Mouse (Mus musculus): ENCODE data around the gene Prkar2b. TPM values are rescaled to one million over a fixed set of nuclear protein-coding genes. Genes with fewer than 3 reads are reported as not detected.

Prkar2b gene
- polyA plus RNA-seq, 1 experiment: 8.9 TPM

DNA sequence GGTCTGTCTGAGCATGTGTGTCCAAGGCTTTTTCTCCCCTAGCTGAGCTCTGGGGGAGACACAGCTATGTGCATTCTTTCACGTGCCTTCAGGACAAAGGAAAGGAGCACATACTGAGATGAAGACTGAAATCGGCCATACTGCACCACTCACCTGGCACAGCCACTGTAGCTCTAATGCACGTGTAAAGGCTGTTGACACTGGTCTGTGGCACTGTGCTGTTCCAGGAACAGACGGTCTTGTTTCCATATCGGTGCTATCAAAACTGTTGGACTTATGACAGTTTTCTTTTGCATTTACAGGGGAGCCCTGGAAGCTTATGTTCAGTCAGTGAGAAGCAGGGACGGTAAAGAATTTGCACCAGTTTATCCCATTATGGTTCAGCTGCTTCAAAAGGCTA lies 135.8 kb downstream of the Prkar2b start:
- Histone ChIP-seq H3K27ac (ENCODE audit: insufficient read depth, low read length) (no peak overlapping the region), H3K36me3 (ENCODE audit: control insufficient read depth, insufficient read depth, low read length, poor library complexity, severe bottlenecking) (peaks cover 17% of the 10 kb centered on the region)

DNA sequence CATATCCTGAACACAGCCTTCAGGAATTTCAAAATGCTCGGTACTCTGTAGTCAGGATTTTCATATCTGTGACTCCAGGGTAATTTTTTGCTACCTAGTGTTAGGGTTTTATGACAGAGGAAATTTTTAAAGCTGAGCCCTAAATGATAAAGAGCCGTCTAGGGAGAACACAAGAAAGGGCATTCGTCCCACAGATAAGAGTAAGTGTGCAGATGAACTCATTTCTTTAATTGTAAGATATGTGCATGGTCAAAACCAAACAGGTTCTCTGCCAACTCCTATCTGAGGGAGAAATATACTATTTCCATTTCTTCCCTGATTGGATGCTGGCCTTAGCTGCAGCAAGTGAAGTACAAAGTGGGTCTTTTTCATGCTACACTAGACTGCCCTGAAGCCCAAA lies 137.0 kb downstream of the Prkar2b start:
- Histone ChIP-seq H3K36me3 (ENCODE audit: control insufficient read depth, insufficient read depth, low read length, poor library complexity, severe bottlenecking) (peaks cover 9% of the 10 kb centered on the region), H3K4me1 (ENCODE audit: control insufficient read depth, insufficient read depth, low read length) (no peaks in the 10 kb centered on the region)

More for the DNA sequence above, 135.8 kb downstream of the Prkar2b start:
- Histone ChIP-seq H3K9ac (ENCODE audit: low read depth, poor library complexity, severe bottlenecking) (no peak overlapping the region), H3K27me3 (ENCODE audit: control insufficient read depth, insufficient read depth, low read length, poor library complexity, severe bottlenecking) (no peaks in the 10 kb centered on the region), H3K4me3 (ENCODE audit: low read depth, low read length) (no peak overlapping the region), H3K4me1 (ENCODE audit: control insufficient read depth, insufficient read depth, low read length) (no peaks in the 10 kb centered on the region), H3K9me3 (replicated peaks; ENCODE audit: control insufficient read depth, insufficient read depth, low read length, poor library complexity, severe bottlenecking) (no peaks in the 10 kb centered on the region)
- TF ChIP-seq CTCF (IDR thresholded peaks at IDR 0.05; ENCODE audit: low read depth, low read length) (no peak), POLR2A (IDR thresholded peaks at IDR 0.05; ENCODE audit: insufficient read depth, low read length) (no peak), EP300 (IDR thresholded peaks at IDR 0.05; ENCODE audit: insufficient read depth, low read depth, low read length) (no peak)

DNA sequence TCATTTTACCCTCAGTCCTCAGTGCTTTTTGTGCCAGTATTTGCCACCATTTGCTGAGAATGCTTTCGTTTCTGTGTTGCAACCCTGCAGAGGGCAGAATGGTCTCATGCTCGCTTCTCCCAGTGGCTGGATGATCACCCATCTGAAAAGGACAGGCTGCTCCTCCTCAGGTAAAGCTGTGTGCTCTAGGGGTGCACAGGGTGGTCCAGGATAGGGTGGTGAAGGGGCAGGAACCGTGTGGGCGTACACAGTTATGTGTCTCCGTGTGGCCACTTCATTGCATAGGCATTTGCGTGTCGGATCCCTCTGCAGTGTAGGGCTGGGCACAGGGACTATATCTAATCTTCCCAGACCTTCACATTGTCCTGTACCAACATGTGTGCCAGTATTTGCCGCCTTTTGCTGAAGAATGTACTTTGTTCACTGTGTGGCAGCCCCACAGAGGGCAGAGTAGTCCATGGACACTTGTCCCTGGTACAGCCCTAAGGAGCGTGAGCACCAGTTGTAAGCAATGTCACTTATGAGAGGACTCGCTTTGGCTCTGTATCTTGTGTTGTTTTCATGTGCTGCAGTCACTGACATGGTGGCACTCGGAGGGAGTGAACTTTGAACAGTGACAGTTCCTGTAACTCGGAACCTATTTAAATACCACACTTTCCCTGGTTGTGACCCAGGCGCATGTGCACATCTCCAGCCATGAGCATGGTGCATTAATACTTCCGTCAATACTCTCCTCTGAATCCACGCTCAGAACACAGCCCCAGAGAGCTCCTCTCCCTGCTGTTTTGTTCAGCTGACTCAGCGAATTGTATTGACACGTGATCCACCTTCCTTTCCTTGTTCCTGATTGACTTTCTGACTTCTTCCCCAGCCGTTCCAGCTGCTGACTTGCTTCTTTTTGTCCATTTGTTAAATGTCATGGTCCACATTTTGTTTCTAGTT lies 140.4 kb downstream of the Prkar2b start:
- no peak overlapping the region for H3K27ac ChIP-seq (ENCODE audit: insufficient read depth, low read length)
- no peaks in the 10 kb centered on the region for H3K27me3 ChIP-seq (ENCODE audit: control insufficient read depth, insufficient read depth, low read length, poor library complexity, severe bottlenecking)
- no peak overlapping the region for H3K4me3 ChIP-seq (ENCODE audit: low read depth, low read length)
- no peaks in the 10 kb centered on the region for H3K4me1 ChIP-seq (ENCODE audit: control insufficient read depth, insufficient read depth, low read length)
- no peak overlapping the region for H3K9ac ChIP-seq (ENCODE audit: low read depth, poor library complexity, severe bottlenecking)
- no peaks in the 10 kb centered on the region for H3K36me3 ChIP-seq (ENCODE audit: control insufficient read depth, insufficient read depth, low read length, poor library complexity, severe bottlenecking)
- TF ChIP-seq POLR2A (IDR thresholded peaks at IDR 0.05; ENCODE audit: insufficient read depth, low read length): no peak
- TF ChIP-seq CTCF (IDR thresholded peaks at IDR 0.05; ENCODE audit: low read depth, low read length): no peak
- TF ChIP-seq EP300 (IDR thresholded peaks at IDR 0.05; ENCODE audit: insufficient read depth, low read depth, low read length): no peak
- H3K9me3 ChIP-seq (replicated peaks; ENCODE audit: control insufficient read depth, insufficient read depth, low read length, poor library complexity, severe bottlenecking): no peaks in the 10 kb centered on the region

More for the DNA sequence above, 137.0 kb downstream of the Prkar2b start:
- TF ChIP-seq POLR2A (IDR thresholded peaks at IDR 0.05; ENCODE audit: insufficient read depth, low read length) (no peak), EP300 (IDR thresholded peaks at IDR 0.05; ENCODE audit: insufficient read depth, low read depth, low read length) (no peak), CTCF (IDR thresholded peaks at IDR 0.05; ENCODE audit: low read depth, low read length) (no peak)
- Histone ChIP-seq H3K27me3 (ENCODE audit: control insufficient read depth, insufficient read depth, low read length, poor library complexity, severe bottlenecking) (no peaks in the 10 kb centered on the region), H3K27ac (ENCODE audit: insufficient read depth, low read length) (no peak overlapping the region), H3K4me3 (ENCODE audit: low read depth, low read length) (no peak overlapping the region), H3K9ac (ENCODE audit: low read depth, poor library complexity, severe bottlenecking) (no peak overlapping the region), H3K9me3 (replicated peaks; ENCODE audit: control insufficient read depth, insufficient read depth, low read length, poor library complexity, severe bottlenecking) (no peaks in the 10 kb centered on the region)

DNA sequence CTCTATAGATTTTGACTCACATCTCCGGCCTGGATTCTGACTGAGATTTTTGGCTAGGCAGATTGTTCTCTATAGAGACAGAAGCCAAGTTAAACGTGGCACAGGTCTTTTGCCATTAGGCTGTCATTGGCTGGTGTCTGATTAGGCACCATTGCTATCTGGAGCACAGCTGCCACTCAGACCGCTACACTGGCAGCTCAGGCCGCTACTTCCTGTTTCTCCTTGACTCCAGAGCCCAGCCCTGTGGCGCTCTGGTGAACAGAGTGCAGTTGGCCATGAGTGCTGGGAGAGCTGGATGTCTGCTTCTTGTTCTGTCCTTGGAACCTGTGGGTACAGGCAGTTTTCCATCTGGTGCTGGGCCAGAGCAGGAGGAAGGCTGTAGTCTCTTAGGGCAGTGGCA lies 143.9 kb downstream of the Prkar2b start:
- Histone ChIP-seq H3K4me1 (ENCODE audit: control insufficient read depth, insufficient read depth, low read length) (no peaks in the 10 kb centered on the region), H3K9me3 (replicated peaks; ENCODE audit: control insufficient read depth, insufficient read depth, low read length, poor library complexity, severe bottlenecking) (no peaks in the 10 kb centered on the region), H3K9ac (ENCODE audit: low read depth, poor library complexity, severe bottlenecking) (no peak overlapping the region), H3K27me3 (ENCODE audit: control insufficient read depth, insufficient read depth, low read length, poor library complexity, severe bottlenecking) (no peaks in the 10 kb centered on the region), H3K27ac (ENCODE audit: insufficient read depth, low read length) (no peak overlapping the region), H3K36me3 (ENCODE audit: control insufficient read depth, insufficient read depth, low read length, poor library complexity, severe bottlenecking) (no peaks in the 10 kb centered on the region), H3K4me3 (ENCODE audit: low read depth, low read length) (no peak overlapping the region)
- TF ChIP-seq EP300 (IDR thresholded peaks at IDR 0.05; ENCODE audit: insufficient read depth, low read depth, low read length) (no peak), CTCF (IDR thresholded peaks at IDR 0.05; ENCODE audit: low read depth, low read length) (no peak), POLR2A (IDR thresholded peaks at IDR 0.05; ENCODE audit: insufficient read depth, low read length) (no peak)

DNA sequence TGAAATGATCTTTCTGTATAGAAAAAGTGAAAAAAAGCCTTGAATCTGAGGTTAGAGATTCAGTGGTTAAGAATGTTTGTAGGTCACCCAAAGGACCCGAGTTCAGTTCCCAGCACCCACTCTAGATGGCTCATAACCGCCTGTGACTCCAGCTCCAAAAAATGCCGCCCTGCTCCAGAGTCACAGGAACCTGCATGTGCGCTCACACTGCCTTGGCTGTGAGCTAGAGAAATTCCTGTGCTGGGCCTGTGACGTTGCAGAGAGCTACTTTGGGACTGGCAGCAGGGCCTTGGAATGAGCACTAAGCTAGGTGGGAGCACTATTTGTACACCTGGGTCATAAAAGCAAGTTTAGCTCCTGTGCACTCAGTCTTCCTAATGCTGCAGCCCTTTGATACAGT lies 144.4 kb downstream of the Prkar2b start:
- Histone ChIP-seq H3K27ac (ENCODE audit: insufficient read depth, low read length) (no peak overlapping the region), H3K4me3 (ENCODE audit: low read depth, low read length) (no peak overlapping the region), H3K27me3 (ENCODE audit: control insufficient read depth, insufficient read depth, low read length, poor library complexity, severe bottlenecking) (no peaks in the 10 kb centered on the region), H3K9me3 (replicated peaks; ENCODE audit: control insufficient read depth, insufficient read depth, low read length, poor library complexity, severe bottlenecking) (no peaks in the 10 kb centered on the region), H3K9ac (ENCODE audit: low read depth, poor library complexity, severe bottlenecking) (no peak overlapping the region), H3K36me3 (ENCODE audit: control insufficient read depth, insufficient read depth, low read length, poor library complexity, severe bottlenecking) (no peaks in the 10 kb centered on the region), H3K4me1 (ENCODE audit: control insufficient read depth, insufficient read depth, low read length) (no peaks in the 10 kb centered on the region)
- TF ChIP-seq POLR2A (IDR thresholded peaks at IDR 0.05; ENCODE audit: insufficient read depth, low read length) (no peak), CTCF (IDR thresholded peaks at IDR 0.05; ENCODE audit: low read depth, low read length) (no peak), EP300 (IDR thresholded peaks at IDR 0.05; ENCODE audit: insufficient read depth, low read depth, low read length) (no peak)

DNA sequence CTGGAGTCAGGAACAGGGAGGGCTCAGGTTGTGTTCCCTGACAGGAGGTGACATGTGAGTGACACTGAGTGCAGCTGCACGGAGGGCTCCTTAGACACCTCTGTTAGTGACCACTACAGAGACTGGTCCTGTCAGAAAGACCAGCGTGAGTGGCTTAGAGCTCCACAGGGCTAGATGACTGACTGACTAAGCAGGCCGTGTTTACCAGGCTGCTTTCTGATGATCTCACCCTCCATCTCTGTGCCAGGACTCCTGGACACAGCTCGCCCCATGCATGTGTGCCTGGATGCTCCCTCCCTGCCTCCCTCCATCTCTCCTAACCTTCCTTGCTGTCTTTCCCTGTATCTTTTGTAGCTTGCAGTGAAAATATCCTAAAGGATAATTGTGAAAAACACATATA lies 147.5 kb downstream of the Prkar2b start:
- no peak overlapping the region for H3K9ac ChIP-seq (ENCODE audit: low read depth, poor library complexity, severe bottlenecking)
- H3K27me3 ChIP-seq (ENCODE audit: control insufficient read depth, insufficient read depth, low read length, poor library complexity, severe bottlenecking): no peaks in the 10 kb centered on the region
- no peaks in the 10 kb centered on the region for H3K36me3 ChIP-seq (ENCODE audit: control insufficient read depth, insufficient read depth, low read length, poor library complexity, severe bottlenecking)

More for the DNA sequence above, 147.5 kb downstream of the Prkar2b start:
- no peak overlapping the region for H3K4me3 ChIP-seq (ENCODE audit: low read depth, low read length)
- no peak for TF ChIP-seq CTCF (IDR thresholded peaks at IDR 0.05; ENCODE audit: low read depth, low read length)
- no peak for TF ChIP-seq EP300 (IDR thresholded peaks at IDR 0.05; ENCODE audit: insufficient read depth, low read depth, low read length)
- no peak for TF ChIP-seq POLR2A (IDR thresholded peaks at IDR 0.05; ENCODE audit: insufficient read depth, low read length)
- H3K9me3 ChIP-seq (replicated peaks; ENCODE audit: control insufficient read depth, insufficient read depth, low read length, poor library complexity, severe bottlenecking): no peaks in the 10 kb centered on the region
- no peak overlapping the region for H3K27ac ChIP-seq (ENCODE audit: insufficient read depth, low read length)
- no peaks in the 10 kb centered on the region for H3K4me1 ChIP-seq (ENCODE audit: control insufficient read depth, insufficient read depth, low read length)

Measured in ES-Bruce4 (cell line).